Mouse (Mus musculus): Measurements from ENCODE around the gene Eefsec. TPM values are rescaled to one million over a fixed set of nuclear protein-coding genes. Genes with fewer than 3 reads are reported as not detected.

The Eefsec gene
- polyA plus RNA-seq, 1 experiment from 2014 or later = 37.3 TPM

- H3K9me3 ChIP-seq = no peaks in the 10 kb centered on the region
- peaks cover 11% of the 10 kb centered on the region for H3K4me1 ChIP-seq (replicated peaks)
- no peak overlapping the region for H3K4me3 ChIP-seq (replicated peaks)
- WGBS = 81% methylated on average over 3 of the region's 3 CpGs
- H3K9ac ChIP-seq (replicated peaks) = no peak overlapping the region
- no peaks in the 10 kb centered on the region for H3K27me3 ChIP-seq
- H3K36me3 ChIP-seq = peaks cover 14% of the 10 kb centered on the region; the same call in 1 of the 2 replicates
- H3K4me2 ChIP-seq = no peak overlapping the region
- H3K27ac ChIP-seq = no peak overlapping the region
- no peak for ATAC-seq (ENCODE audit: insufficient number of reproducible peaks, insufficient read depth, low FRiP score, low TSS enrichment, low read depth)
These were observed 185.7 kb downstream of the Eefsec start for GRCm38 (mm10) chr6:88260645-88261044.

- ATAC-seq (ENCODE audit: insufficient number of reproducible peaks, insufficient read depth, low FRiP score, low TSS enrichment, low read depth) = no peak
- Histone ChIP-seq H3K4me3 (replicated peaks) (no peak overlapping the region), H3K4me1 (replicated peaks) (peaks cover 11% of the 10 kb centered on the region), H3K27ac (no peak overlapping the region), H3K9me3 (no peaks in the 10 kb centered on the region), H3K4me2 (no peak overlapping the region), H3K36me3 (peaks cover 14% of the 10 kb centered on the region; the same call in 1 of the 2 replicates), H3K27me3 (no peaks in the 10 kb centered on the region), H3K9ac (replicated peaks) (no peak overlapping the region)
- WGBS = 90% methylated on average over 3 of the region's 3 CpGs
These were observed 186.7 kb downstream of the Eefsec start for GRCm38 (mm10) chr6:88259621-88260020.

- Histone ChIP-seq H3K4me1 (replicated peaks) (no peaks in the 10 kb centered on the region), H3K4me3 (replicated peaks) (no peak overlapping the region), H3K27ac (no peak overlapping the region), H3K9ac (replicated peaks) (no peak overlapping the region), H3K27me3 (no peaks in the 10 kb centered on the region), H3K9me3 (no peaks in the 10 kb centered on the region), H3K4me2 (no peak overlapping the region), H3K36me3 (peaks cover 14% of the 10 kb centered on the region; the same call in 1 of the 2 replicates)
- WGBS = 81% methylated on average over 4 of the region's 4 CpGs
- ATAC-seq (ENCODE audit: insufficient number of reproducible peaks, insufficient read depth, low FRiP score, low TSS enrichment, low read depth) = no peak
These were observed 190.9 kb downstream of the Eefsec start for GRCm38 (mm10) chr6:88255435-88255834.

GRCm38 (mm10) chr6:88254082-88254481, 192.3 kb downstream of the Eefsec start:
- H3K27ac ChIP-seq = no peak overlapping the region
- H3K4me1 ChIP-seq (replicated peaks) = no peaks in the 10 kb centered on the region
- H3K4me2 ChIP-seq = no peak overlapping the region
- H3K9me3 ChIP-seq = no peaks in the 10 kb centered on the region
- H3K36me3 ChIP-seq = peaks cover 14% of the 10 kb centered on the region; the same call in 1 of the 2 replicates
- no peak overlapping the region for H3K4me3 ChIP-seq (replicated peaks)
- WGBS = 79% methylated on average over 6 of the region's 6 CpGs
- no peak for ATAC-seq (ENCODE audit: insufficient number of reproducible peaks, insufficient read depth, low FRiP score, low TSS enrichment, low read depth)
- H3K27me3 ChIP-seq = peaks cover 1% of the 10 kb centered on the region; the same call in 1 of the 2 replicates
- H3K9ac ChIP-seq (replicated peaks) = no peak overlapping the region

- no peak overlapping the region for H3K27ac ChIP-seq
- no peaks in the 10 kb centered on the region for H3K4me1 ChIP-seq (replicated peaks)
- H3K36me3 ChIP-seq = peaks cover 10% of the 10 kb centered on the region; the same call in 1 of the 2 replicates
- peaks cover 3% of the 10 kb centered on the region; the same call in 1 of the 2 replicates for H3K27me3 ChIP-seq
- no peak overlapping the region for H3K4me3 ChIP-seq (replicated peaks)
- ATAC-seq (ENCODE audit: insufficient number of reproducible peaks, insufficient read depth, low FRiP score, low TSS enrichment, low read depth) = no peak
- 72% methylated on average over 7 of the region's 7 CpGs for WGBS
- no peak overlapping the region for H3K9ac ChIP-seq (replicated peaks)
- no peak overlapping the region for H3K4me2 ChIP-seq
- H3K9me3 ChIP-seq = no peaks in the 10 kb centered on the region
These were observed 194.4 kb downstream of the Eefsec start for GRCm38 (mm10) chr6:88251798-88252478.

GRCm38 (mm10) chr6:88251396-88251795, 194.9 kb downstream of the Eefsec start:
- Histone ChIP-seq H3K27me3 (peaks cover 3% of the 10 kb centered on the region), H3K27ac (no peak overlapping the region), H3K4me2 (no peak overlapping the region), H3K4me3 (replicated peaks) (no peak overlapping the region), H3K36me3 (peaks cover 8% of the 10 kb centered on the region; the same call in 1 of the 2 replicates), H3K9ac (replicated peaks) (no peak overlapping the region), H3K4me1 (replicated peaks) (peaks cover 4% of the 10 kb centered on the region; the same call in 1 of the 2 replicates), H3K9me3 (no peaks in the 10 kb centered on the region)
- ATAC-seq (ENCODE audit: insufficient number of reproducible peaks, insufficient read depth, low FRiP score, low TSS enrichment, low read depth) = no peak
- WGBS = 85% methylated on average over 1 of the region's 1 CpGs

- no peak overlapping the region for H3K4me3 ChIP-seq (replicated peaks)
- no peaks in the 10 kb centered on the region for H3K36me3 ChIP-seq
- no peak overlapping the region for H3K9ac ChIP-seq (replicated peaks)
- no peak overlapping the region for H3K4me2 ChIP-seq
- no peak for ATAC-seq (ENCODE audit: insufficient number of reproducible peaks, insufficient read depth, low FRiP score, low TSS enrichment, low read depth)
- H3K4me1 ChIP-seq (replicated peaks) = peaks cover 6% of the 10 kb centered on the region; the same call in 1 of the 2 replicates
- WGBS = 85% methylated on average over 1 of the region's 1 CpGs
- peaks cover 3% of the 10 kb centered on the region for H3K27me3 ChIP-seq
- H3K27ac ChIP-seq = no peak overlapping the region
- H3K9me3 ChIP-seq = no peaks in the 10 kb centered on the region
These were observed 197.1 kb downstream of the Eefsec start for GRCm38 (mm10) chr6:88249231-88249630.

- no peak for ATAC-seq (ENCODE audit: insufficient number of reproducible peaks, insufficient read depth, low FRiP score, low TSS enrichment, low read depth)
These were observed 203.7 kb downstream of the Eefsec start for GRCm38 (mm10) chr6:88242604-88243003.

GRCm38 (mm10) chr6:88236513-88236912, 209.8 kb downstream of the Eefsec start:
- WGBS = 14% methylated on average over 7 of the region's 7 CpGs
- H3K9me3 ChIP-seq = no peaks in the 10 kb centered on the region
- no peak overlapping the region for H3K4me3 ChIP-seq (replicated peaks)
- no peak overlapping the region for H3K9ac ChIP-seq (replicated peaks)
- ATAC-seq (ENCODE audit: insufficient number of reproducible peaks, insufficient read depth, low FRiP score, low TSS enrichment, low read depth) = no peak
- peaks cover 9% of the 10 kb centered on the region for H3K4me1 ChIP-seq (replicated peaks)
- H3K27me3 ChIP-seq = peaks cover 84% of the 10 kb centered on the region
- no peak overlapping the region for H3K27ac ChIP-seq
- H3K4me2 ChIP-seq = peak overlapping the region; percentile 54
- no peaks in the 10 kb centered on the region for H3K36me3 ChIP-seq

More at GRCm38 (mm10) chr6:88242604-88243003, 203.7 kb downstream of the Eefsec start:
- Histone ChIP-seq H3K27ac (no peak overlapping the region), H3K4me2 (peak overlapping the region; percentile 13), H3K27me3 (peaks cover 54% of the 10 kb centered on the region), H3K4me3 (replicated peaks) (no peak overlapping the region), H3K9ac (replicated peaks) (no peak overlapping the region), H3K9me3 (no peaks in the 10 kb centered on the region), H3K36me3 (no peaks in the 10 kb centered on the region), H3K4me1 (replicated peaks) (peaks cover 10% of the 10 kb centered on the region; the same call in 1 of the 2 replicates)
- under 1% methylated on average over 15 of the region's 15 CpGs for WGBS

- peak overlapping the region; percentile 54 for H3K4me2 ChIP-seq
- H3K9me3 ChIP-seq = no peaks in the 10 kb centered on the region
- ATAC-seq (ENCODE audit: insufficient number of reproducible peaks, insufficient read depth, low FRiP score, low TSS enrichment, low read depth) = no peak
- no peaks in the 10 kb centered on the region for H3K36me3 ChIP-seq
- H3K27ac ChIP-seq = no peak overlapping the region
- peaks cover 79% of the 10 kb centered on the region for H3K27me3 ChIP-seq
- peaks cover 9% of the 10 kb centered on the region for H3K4me1 ChIP-seq (replicated peaks)
- H3K9ac ChIP-seq (replicated peaks) = peak overlapping the region; percentile 54
- 2% methylated on average over 17 of the region's 17 CpGs for WGBS
- peak overlapping the region; percentile 19 for H3K4me3 ChIP-seq (replicated peaks)
These were observed 210.4 kb downstream of the Eefsec start for GRCm38 (mm10) chr6:88235983-88236382.

GRCm38 (mm10) chr6:88235461-88235860, 210.9 kb downstream of the Eefsec start:
- H3K4me2 ChIP-seq = peak overlapping the region; percentile 54; the same call in 1 of the 2 replicates
- peak overlapping the region; percentile 54; the same call in 1 of the 2 replicates for H3K9ac ChIP-seq (replicated peaks)
- no peak for ATAC-seq (ENCODE audit: insufficient number of reproducible peaks, insufficient read depth, low FRiP score, low TSS enrichment, low read depth)
- 24% methylated on average over 8 of the region's 8 CpGs for WGBS
- no peaks in the 10 kb centered on the region for H3K36me3 ChIP-seq
- peaks cover 9% of the 10 kb centered on the region for H3K4me1 ChIP-seq (replicated peaks)
- H3K4me3 ChIP-seq (replicated peaks) = no peak overlapping the region
- peaks cover 74% of the 10 kb centered on the region for H3K27me3 ChIP-seq
- no peaks in the 10 kb centered on the region for H3K9me3 ChIP-seq
- no peak overlapping the region for H3K27ac ChIP-seq

Data from limb, embryonic 12.5 days (tissue).